Mouse (Mus musculus) intestine, embryonic 16.5 days (tissue): Measurements from ENCODE around the gene Snx9. TPM values are rescaled to one million over a fixed set of nuclear protein-coding genes. Genes with fewer than 3 reads are reported as not detected.

Experiments used
- ATAC-seq: fragments of 200-750 bp; cut with Nextera tagmentation; 2 replicates; pipeline ENCODE4 v1.8.0; 2017; ENCODE audit warnings: moderate TSS enrichment, moderate library complexity
- H3K27ac ChIP-seq: fragments of 300-500 bp; sonication (generic); 2 replicates; pipeline ENCODE4 v1.5.1; 2014; ENCODE audit warnings: mild to moderate bottlenecking, low read length
- H3K27me3 ChIP-seq: fragments of 300-500 bp; sonication (generic); replicated peaks from 2 replicates; pipeline ENCODE4 v1.6.1; 2014; ENCODE audit warnings: low read length, control low read depth, mixed read lengths; ENCODE audit not compliant: control insufficient read depth, insufficient read depth
- H3K36me3 ChIP-seq: fragments of 300-500 bp; sonication (generic); 2 replicates; pipeline ENCODE4 v1.6.1; 2014; ENCODE audit warnings: low read length, control low read depth; ENCODE audit not compliant: control insufficient read depth, insufficient read depth
- H3K4me1 ChIP-seq: fragments of 300-500 bp; sonication (generic); 2 replicates; pipeline ENCODE4 v1.6.1; 2014; ENCODE audit warnings: low read length, control low read depth, mixed read lengths; ENCODE audit not compliant: control insufficient read depth, insufficient read depth
- H3K4me2 ChIP-seq: fragments of 300-500 bp; sonication (generic); 2 replicates; pipeline ENCODE4 v1.6.1; 2014; ENCODE audit warnings: low read depth, low read length, control low read depth
- H3K4me3 ChIP-seq: fragments of 300-500 bp; sonication (generic); 2 replicates; pipeline ENCODE4 v1.5.1; 2014; ENCODE audit warnings: mild to moderate bottlenecking, low read length
- H3K9ac ChIP-seq: fragments of 300-500 bp; sonication (generic); 2 replicates; pipeline ENCODE4 v1.6.1; 2014; ENCODE audit warnings: low read depth, low read length
- H3K9me3 ChIP-seq: fragments of 300-500 bp; sonication (generic); 2 replicates; pipeline ENCODE4 v1.6.1; 2016; ENCODE audit warnings: low read length, control low read depth; ENCODE audit not compliant: control insufficient read depth
- WGBS: fragments of 180-500 bp; shearing (Covaris S2); extraction: QIAGEN DNeasy Blood & Tissue Kit; methylation state at CpG from one replicate; pipeline ENCODE4 v1.1.7; 2014; 5-methylcytosine and 5-hydroxymethylcytosine counted together
- polyA plus RNA-seq: library from polyadenylated mRNA; unstranded; fragments of >200 nt; fragmentation: Nextera tagmentation; extraction: Ambion mirVana; gene quantifications from 2 replicates; pipeline ENCODE4 v1.2.1, GENCODE M21; 2015

The Snx9 gene
- polyA plus RNA-seq, 1 experiment from 2014 or later = 52.6 TPM

- no peak for ATAC-seq
- Histone ChIP-seq H3K9ac (no peak overlapping the region), H3K36me3 (no peaks in the 10 kb centered on the region), H3K9me3 (no peaks in the 10 kb centered on the region), H3K4me1 (peaks cover 4% of the 10 kb centered on the region), H3K4me2 (no peak overlapping the region), H3K27ac (no peak overlapping the region), H3K27me3 (no peaks in the 10 kb centered on the region), H3K4me3 (no peak overlapping the region)
- WGBS = 82% methylated on average over 3 of the region's 3 CpGs
These were observed 6.3 kb upstream of the Snx9 start for GRCm38 (mm10) chr17:5834798-5835328.

- Histone ChIP-seq H3K27me3 (no peaks in the 10 kb centered on the region), H3K4me3 (no peak overlapping the region), H3K36me3 (no peaks in the 10 kb centered on the region), H3K27ac (peak overlapping the region; percentile 37; the same call in 1 of the 2 replicates), H3K4me1 (peaks cover 15% of the 10 kb centered on the region), H3K9me3 (no peaks in the 10 kb centered on the region), H3K9ac (no peak overlapping the region), H3K4me2 (peak overlapping the region; percentile 27; the same call in 1 of the 2 replicates)
- no peak for ATAC-seq
- WGBS = 76% methylated on average over 5 of the region's 5 CpGs
These were observed 1.4 kb upstream of the Snx9 start for GRCm38 (mm10) chr17:5839549-5840240.

GRCm38 (mm10) chr17:5840550-5841127, 490 bp upstream of the Snx9 start:
- 4% methylated on average over 32 of the region's 32 CpGs for WGBS
- H3K4me3 ChIP-seq = peak overlapping the region; percentile 88
- peaks cover 20% of the 10 kb centered on the region for H3K4me1 ChIP-seq
- H3K9me3 ChIP-seq = no peaks in the 10 kb centered on the region
- peak overlapping the region; percentile 99 for H3K27ac ChIP-seq
- no peaks in the 10 kb centered on the region for H3K27me3 ChIP-seq
- ATAC-seq = peak; percentile 43
- peak overlapping the region; percentile 68 for H3K4me2 ChIP-seq
- H3K36me3 ChIP-seq = no peaks in the 10 kb centered on the region
- H3K9ac ChIP-seq = peak overlapping the region; percentile 99

GRCm38 (mm10) chr17:5841943-5842273, 779 bp downstream of the Snx9 start:
- peak overlapping the region; percentile 68 for H3K4me2 ChIP-seq
- WGBS = under 1% methylated on average over 7 of the region's 7 CpGs

GRCm38 (mm10) chr17:5842988-5843640, 2.0 kb downstream of the Snx9 start:
- WGBS = 55% methylated on average over 9 of the region's 9 CpGs
- H3K27ac ChIP-seq = peak overlapping the region; percentile 75

More at GRCm38 (mm10) chr17:5841943-5842273, 779 bp downstream of the Snx9 start:
- H3K4me1 ChIP-seq = peaks cover 31% of the 10 kb centered on the region
- peak overlapping the region; percentile 88 for H3K4me3 ChIP-seq
- H3K9ac ChIP-seq = peak overlapping the region; percentile 99
- ATAC-seq = no peak
- H3K36me3 ChIP-seq = no peaks in the 10 kb centered on the region
- no peaks in the 10 kb centered on the region for H3K9me3 ChIP-seq
- H3K27me3 ChIP-seq = no peaks in the 10 kb centered on the region
- peak overlapping the region; percentile 99 for H3K27ac ChIP-seq

GRCm38 (mm10) chr17:5843641-5843990, 2.5 kb downstream of the Snx9 start:
- peak overlapping the region; percentile 68; the same call in 1 of the 2 replicates for H3K4me2 ChIP-seq
- peaks cover 36% of the 10 kb centered on the region for H3K4me1 ChIP-seq
- H3K27ac ChIP-seq = peak overlapping the region; percentile 75
- H3K27me3 ChIP-seq = no peaks in the 10 kb centered on the region
- H3K9me3 ChIP-seq = no peaks in the 10 kb centered on the region
- no peak overlapping the region; the same call in 1 of the 2 replicates for H3K4me3 ChIP-seq
- 88% methylated on average over 7 of the region's 7 CpGs for WGBS
- ATAC-seq = no peak
- no peak overlapping the region for H3K9ac ChIP-seq
- H3K36me3 ChIP-seq = no peaks in the 10 kb centered on the region

More at GRCm38 (mm10) chr17:5842988-5843640, 2.0 kb downstream of the Snx9 start:
- H3K36me3 ChIP-seq = no peaks in the 10 kb centered on the region
- peak overlapping the region; percentile 13 for H3K4me3 ChIP-seq
- H3K4me2 ChIP-seq = peak overlapping the region; percentile 68
- no peaks in the 10 kb centered on the region for H3K9me3 ChIP-seq
- H3K27me3 ChIP-seq = no peaks in the 10 kb centered on the region
- ATAC-seq = peak; percentile 86
- H3K4me1 ChIP-seq = peaks cover 35% of the 10 kb centered on the region
- H3K9ac ChIP-seq = peak overlapping the region; percentile 7; the same call in 1 of the 2 replicates

GRCm38 (mm10) chr17:5845376-5845775, 4.2 kb downstream of the Snx9 start:
- Histone ChIP-seq H3K27ac (no peak overlapping the region), H3K27me3 (no peaks in the 10 kb centered on the region), H3K36me3 (no peaks in the 10 kb centered on the region), H3K4me2 (no peak overlapping the region), H3K4me1 (peaks cover 44% of the 10 kb centered on the region), H3K9me3 (no peaks in the 10 kb centered on the region), H3K4me3 (no peak overlapping the region), H3K9ac (no peak overlapping the region)
- 71% methylated on average over 4 of the region's 4 CpGs for WGBS
- ATAC-seq = no peak

- H3K9me3 ChIP-seq = no peaks in the 10 kb centered on the region
- no peaks in the 10 kb centered on the region for H3K36me3 ChIP-seq
- 44% methylated on average over 8 of the region's 8 CpGs for WGBS
- peaks cover 44% of the 10 kb centered on the region for H3K4me1 ChIP-seq
- no peak overlapping the region for H3K4me3 ChIP-seq
- no peaks in the 10 kb centered on the region for H3K27me3 ChIP-seq
- no peak overlapping the region for H3K4me2 ChIP-seq
- H3K9ac ChIP-seq = no peak overlapping the region
- H3K27ac ChIP-seq = 0 out of 2 replicates have a peak overlapping the region, but pooled peaks have one; percentile 37
- no peak for ATAC-seq
These were observed 5.0 kb downstream of the Snx9 start for GRCm38 (mm10) chr17:5846101-5846500.

GRCm38 (mm10) chr17:5848706-5849415, 7.7 kb downstream of the Snx9 start:
- peak overlapping the region; percentile 98 for H3K27ac ChIP-seq
- no peak for ATAC-seq
- peaks cover 1% of the 10 kb centered on the region; the same call in 1 of the 2 replicates for H3K36me3 ChIP-seq
- H3K4me2 ChIP-seq = peak overlapping the region; percentile 79
- H3K4me3 ChIP-seq = peak overlapping the region; percentile 48
- no peaks in the 10 kb centered on the region for H3K27me3 ChIP-seq
- 63% methylated on average over 10 of the region's 10 CpGs for WGBS
- H3K9ac ChIP-seq = peak overlapping the region; percentile 72
- peaks cover 37% of the 10 kb centered on the region for H3K4me1 ChIP-seq
- no peaks in the 10 kb centered on the region for H3K9me3 ChIP-seq
